Mouse (Mus musculus) small intestine, adult 2 months (tissue): ENCODE data around the gene Mettl7a2. TPM values are rescaled to one million over a fixed set of nuclear protein-coding genes. Genes with fewer than 3 reads are reported as not detected.

Experiments used
- H3K27ac ChIP-seq: fragments of 200-500 bp; 2 replicates; pipeline ENCODE4 v1.5.1; 2012; ENCODE audit warnings: low read depth, low read length, control low read depth, inconsistent platforms; ENCODE audit not compliant: insufficient read depth
- H3K27me3 ChIP-seq: fragments of 200-500 bp; 2 replicates; pipeline ENCODE4 v1.6.1; 2012; ENCODE audit warnings: mild to moderate bottlenecking, moderate library complexity, low read length, inconsistent platforms; ENCODE audit not compliant: control insufficient read depth, insufficient read depth
- H3K36me3 ChIP-seq: fragments of 200-500 bp; 2 replicates; pipeline ENCODE4 v1.6.1; 2012; ENCODE audit warnings: mild to moderate bottlenecking, low read length, control low read depth, inconsistent platforms; ENCODE audit not compliant: control insufficient read depth, insufficient read depth
- H3K4me1 ChIP-seq: fragments of 200-500 bp; 2 replicates; pipeline ENCODE4 v1.6.1; 2012; ENCODE audit warnings: low read length, inconsistent platforms, mixed read lengths; ENCODE audit not compliant: control insufficient read depth, insufficient read depth, insufficient read length
- H3K4me3 ChIP-seq: fragments of 200-500 bp; 2 replicates; pipeline ENCODE4 v1.5.1; 2012; ENCODE audit warnings: low read depth, mild to moderate bottlenecking, control low read depth, inconsistent platforms, low read length, moderate library complexity
- CTCF ChIP-seq: fragments of 200-500 bp; IDR thresholded peaks from 2 replicates; pipeline ENCODE4 v1.5.1; 2012; ENCODE audit warnings: low read depth, mild to moderate bottlenecking, control low read depth, inconsistent platforms, low read length, moderate library complexity, mixed read lengths; ENCODE audit not compliant: insufficient replicate concordance, insufficient read length; ENCODE audit errors: extremely low read depth
- POLR2A ChIP-seq: fragments of 200-500 bp; IDR thresholded peaks from 2 replicates; pipeline ENCODE4 v1.6.1; 2012; ENCODE audit warnings: low read depth, mild to moderate bottlenecking, control low read depth, inconsistent platforms, low read length, moderate library complexity
- WGBS: fragments of 180-500 bp; shearing (Covaris S2); methylation state at CpG from one replicate; pipeline ENCODE4 v1.1.7; 2018; 5-methylcytosine and 5-hydroxymethylcytosine counted together
- polyA plus RNA-seq: library from polyadenylated mRNA; depleted of rRNA; stranded (reverse); fragments of >200 nt; gene quantifications from 2 replicates; pipeline ENCODE4 v1.2.3, GENCODE M21; 2012

Mettl7a2 gene
- polyA plus RNA-seq, 1 experiment, result not detected

GRCm38 (mm10) chr15:100379658-100380057 is 26.7 kb downstream of the Mettl7a2 start:
- no peak overlapping the region for H3K4me3 ChIP-seq
- H3K36me3 ChIP-seq, result no peaks in the 10 kb centered on the region
- H3K27ac ChIP-seq, result no peak overlapping the region
- TF ChIP-seq CTCF (no peak), POLR2A (no peak)
- WGBS, result 37% methylated on average over 8 of the region's 8 CpGs
- H3K27me3 ChIP-seq, result no peaks in the 10 kb centered on the region
- H3K4me1 ChIP-seq, result peaks cover 1% of the 10 kb centered on the region; the same call in 1 of the 2 replicates

- H3K27me3 ChIP-seq, result no peaks in the 10 kb centered on the region
- H3K36me3 ChIP-seq, result no peaks in the 10 kb centered on the region
- TF ChIP-seq CTCF, result no peak
- TF ChIP-seq POLR2A, result no peak
- no peak overlapping the region for H3K27ac ChIP-seq
- H3K4me1 ChIP-seq, result peaks cover 1% of the 10 kb centered on the region; the same call in 1 of the 2 replicates
- WGBS, result 20% methylated on average over 2 of the region's 2 CpGs
- no peak overlapping the region for H3K4me3 ChIP-seq
These were observed 27.1 kb downstream of the Mettl7a2 start for GRCm38 (mm10) chr15:100380104-100380503.

GRCm38 (mm10) chr15:100385705-100386104 is 32.7 kb downstream of the Mettl7a2 start:
- TF ChIP-seq POLR2A, result no peak
- no peak for TF ChIP-seq CTCF
- Histone ChIP-seq H3K27ac (no peak overlapping the region), H3K4me3 (no peak overlapping the region), H3K27me3 (no peaks in the 10 kb centered on the region), H3K36me3 (peaks cover under 1% of the 10 kb centered on the region; the same call in 1 of the 2 replicates), H3K4me1 (no peaks in the 10 kb centered on the region)
- WGBS, result 83% methylated on average over 9 of the region's 9 CpGs

GRCm38 (mm10) chr15:100387544-100388223 is 34.7 kb downstream of the Mettl7a2 start:
- no peak overlapping the region for H3K27ac ChIP-seq
- WGBS, result 70% methylated on average over 17 of the region's 17 CpGs

GRCm38 (mm10) chr15:100388224-100388835 is 35.3 kb downstream of the Mettl7a2 start:
- Histone ChIP-seq H3K4me1 (no peaks in the 10 kb centered on the region), H3K36me3 (peaks cover 8% of the 10 kb centered on the region), H3K27me3 (no peaks in the 10 kb centered on the region), H3K4me3 (no peak overlapping the region), H3K27ac (no peak overlapping the region)
- 77% methylated on average over 16 of the region's 16 CpGs for WGBS
- TF ChIP-seq POLR2A (no peak), CTCF (no peak)

More at GRCm38 (mm10) chr15:100387544-100388223, 34.7 kb downstream of the Mettl7a2 start:
- Histone ChIP-seq H3K4me3 (no peak overlapping the region), H3K27me3 (no peaks in the 10 kb centered on the region), H3K4me1 (no peaks in the 10 kb centered on the region), H3K36me3 (peaks cover 5% of the 10 kb centered on the region)
- TF ChIP-seq CTCF (no peak), POLR2A (no peak)

GRCm38 (mm10) chr15:100388886-100389285 is 35.9 kb downstream of the Mettl7a2 start:
- TF ChIP-seq CTCF (no peak), POLR2A (no peak)
- H3K36me3 ChIP-seq, result peaks cover 13% of the 10 kb centered on the region
- no peak overlapping the region for H3K27ac ChIP-seq
- no peaks in the 10 kb centered on the region for H3K4me1 ChIP-seq
- no peaks in the 10 kb centered on the region for H3K27me3 ChIP-seq
- no peak overlapping the region for H3K4me3 ChIP-seq
- WGBS, result 87% methylated on average over 9 of the region's 9 CpGs

GRCm38 (mm10) chr15:100391066-100391465 is 38.1 kb downstream of the Mettl7a2 start:
- Histone ChIP-seq H3K27me3 (no peaks in the 10 kb centered on the region), H3K4me1 (no peaks in the 10 kb centered on the region), H3K27ac (no peak overlapping the region), H3K4me3 (no peak overlapping the region), H3K36me3 (peaks cover 29% of the 10 kb centered on the region)
- WGBS, result 68% methylated on average over 7 of the region's 7 CpGs
- no peak for TF ChIP-seq POLR2A
- TF ChIP-seq CTCF, result no peak
